Mouse (Mus musculus) E14TG2a.4 (cell line): ENCODE results near the gene Ccdc116.

Experiments
- H3K27me3 ChIP-seq: 2 replicates; pipeline ENCODE4 v1.6.1; 2014; ENCODE audit warnings: low read length, control low read depth; ENCODE audit not compliant: insufficient read depth
- H3K36me3 ChIP-seq: 2 replicates; pipeline ENCODE4 v1.6.1; 2014; ENCODE audit warnings: low read length, control low read depth; ENCODE audit not compliant: insufficient read depth
- H3K4me1 ChIP-seq: replicated peaks from 2 replicates; pipeline ENCODE4 v1.6.1; 2014; ENCODE audit warnings: low read depth, low read length, control low read depth
- H3K4me3 ChIP-seq: replicated peaks from 2 replicates; pipeline ENCODE4 v1.5.1; 2014; ENCODE audit warnings: mild to moderate bottlenecking, low read length
- H3K9me3 ChIP-seq: 2 replicates; pipeline ENCODE4 v1.6.1; 2014; ENCODE audit warnings: low read length, control low read depth
- CTCF ChIP-seq: conservative IDR thresholded peaks from 2 replicates; pipeline ENCODE4 v1.5.1; 2014; ENCODE audit warnings: low read length
- NANOG ChIP-seq: IDR thresholded peaks from 2 replicates; pipeline ENCODE4 v1.6.1; 2014; ENCODE audit warnings: borderline replicate concordance, low read length, mixed read lengths
- POU5F1 ChIP-seq: IDR thresholded peaks from 2 replicates; pipeline ENCODE4 v1.6.1; 2014; ENCODE audit warnings: low read length, borderline replicate concordance

Ccdc116 gene

GRCm38 (mm10) chr16:17146772-17147235, at the start of gene Ccdc116:
TSS of gene Ccdc116 (minus strand) at chr16:17147229.
- Histone ChIP-seq H3K36me3 (peaks cover 30% of the 10 kb centered on the region), H3K27me3 (no peaks in the 10 kb centered on the region; the same call in 1 of the 2 replicates), H3K9me3 (no peaks in the 10 kb centered on the region), H3K4me1 (peaks cover 49% of the 10 kb centered on the region), H3K4me3 (peak within 1 kb of the TSS; percentile 93)
- TF ChIP-seq NANOG, result no peak
- peak; percentile 16; the same call in 1 of the 2 replicates for TF ChIP-seq CTCF
- TF ChIP-seq POU5F1, result no peak

GRCm38 (mm10) chr16:17193823-17194222, 46.8 kb upstream of the Ccdc116 start:
- peaks cover 61% of the 10 kb centered on the region for H3K36me3 ChIP-seq
- H3K4me1 ChIP-seq, result peaks cover 84% of the 10 kb centered on the region
- H3K27me3 ChIP-seq, result no peaks in the 10 kb centered on the region
- H3K9me3 ChIP-seq, result no peaks in the 10 kb centered on the region
- no peak overlapping the region for H3K4me3 ChIP-seq
- TF ChIP-seq POU5F1, result no peak
- TF ChIP-seq CTCF, result no peak
- no peak for TF ChIP-seq NANOG

GRCm38 (mm10) chr16:17185475-17185874, 38.4 kb upstream of the Ccdc116 start:
- Histone ChIP-seq H3K4me1 (peaks cover 71% of the 10 kb centered on the region), H3K36me3 (peaks cover 67% of the 10 kb centered on the region), H3K9me3 (no peaks in the 10 kb centered on the region), H3K4me3 (no peak overlapping the region), H3K27me3 (no peaks in the 10 kb centered on the region)
- TF ChIP-seq CTCF (no peak), POU5F1 (no peak), NANOG (no peak)

- no peak for TF ChIP-seq CTCF
- no peak for TF ChIP-seq POU5F1
- TF ChIP-seq NANOG, result no peak
- Histone ChIP-seq H3K27me3 (no peaks in the 10 kb centered on the region), H3K4me1 (peaks cover 66% of the 10 kb centered on the region), H3K9me3 (no peaks in the 10 kb centered on the region), H3K36me3 (peaks cover 74% of the 10 kb centered on the region), H3K4me3 (no peak overlapping the region)
Measured at GRCm38 (mm10) chr16:17183003-17183402, 36.0 kb upstream of the Ccdc116 start.

GRCm38 (mm10) chr16:17182136-17182535, 35.1 kb upstream of the Ccdc116 start:
- Histone ChIP-seq H3K4me1 (peaks cover 66% of the 10 kb centered on the region), H3K36me3 (peaks cover 75% of the 10 kb centered on the region), H3K4me3 (no peak overlapping the region), H3K9me3 (no peaks in the 10 kb centered on the region), H3K27me3 (no peaks in the 10 kb centered on the region)
- TF ChIP-seq CTCF (no peak), NANOG (no peak), POU5F1 (no peak)

GRCm38 (mm10) chr16:17181382-17181781, 34.4 kb upstream of the Ccdc116 start:
- no peak for TF ChIP-seq POU5F1
- no peak for TF ChIP-seq CTCF
- TF ChIP-seq NANOG, result no peak
- no peak overlapping the region for H3K4me3 ChIP-seq
- no peaks in the 10 kb centered on the region for H3K27me3 ChIP-seq
- peaks cover 73% of the 10 kb centered on the region for H3K36me3 ChIP-seq
- no peaks in the 10 kb centered on the region for H3K9me3 ChIP-seq
- peaks cover 64% of the 10 kb centered on the region for H3K4me1 ChIP-seq

GRCm38 (mm10) chr16:17179706-17180105, 32.7 kb upstream of the Ccdc116 start:
- Histone ChIP-seq H3K4me1 (peaks cover 55% of the 10 kb centered on the region), H3K27me3 (no peaks in the 10 kb centered on the region), H3K4me3 (no peak overlapping the region), H3K9me3 (no peaks in the 10 kb centered on the region), H3K36me3 (peaks cover 74% of the 10 kb centered on the region)
- TF ChIP-seq NANOG, result no peak
- TF ChIP-seq CTCF, result no peak
- TF ChIP-seq POU5F1, result no peak

GRCm38 (mm10) chr16:17177623-17178170, 30.7 kb upstream of the Ccdc116 start:
- Histone ChIP-seq H3K36me3 (peaks cover 85% of the 10 kb centered on the region), H3K4me3 (no peak overlapping the region), H3K27me3 (no peaks in the 10 kb centered on the region), H3K9me3 (no peaks in the 10 kb centered on the region), H3K4me1 (peaks cover 48% of the 10 kb centered on the region)
- TF ChIP-seq NANOG (no peak), POU5F1 (no peak), CTCF (no peak)

GRCm38 (mm10) chr16:17175765-17176164, 28.7 kb upstream of the Ccdc116 start:
- TF ChIP-seq CTCF (no peak), POU5F1 (no peak), NANOG (no peak)
- no peaks in the 10 kb centered on the region for H3K27me3 ChIP-seq
- H3K4me1 ChIP-seq, result peaks cover 37% of the 10 kb centered on the region
- no peak overlapping the region for H3K4me3 ChIP-seq
- H3K9me3 ChIP-seq, result no peaks in the 10 kb centered on the region
- H3K36me3 ChIP-seq, result peaks cover 90% of the 10 kb centered on the region
